Mouse (Mus musculus): ENCODE results near the gene Cacnb1. TPM values are rescaled to one million over a fixed set of nuclear protein-coding genes. Genes with fewer than 3 reads are reported as not detected.
A peak's percentile ranks its signal among the peaks of the same experiment; 100 is the strongest.

Cacnb1 gene
- polyA plus RNA-seq, 2 experiments, result 21.5 to 51.4 TPM

DNA sequence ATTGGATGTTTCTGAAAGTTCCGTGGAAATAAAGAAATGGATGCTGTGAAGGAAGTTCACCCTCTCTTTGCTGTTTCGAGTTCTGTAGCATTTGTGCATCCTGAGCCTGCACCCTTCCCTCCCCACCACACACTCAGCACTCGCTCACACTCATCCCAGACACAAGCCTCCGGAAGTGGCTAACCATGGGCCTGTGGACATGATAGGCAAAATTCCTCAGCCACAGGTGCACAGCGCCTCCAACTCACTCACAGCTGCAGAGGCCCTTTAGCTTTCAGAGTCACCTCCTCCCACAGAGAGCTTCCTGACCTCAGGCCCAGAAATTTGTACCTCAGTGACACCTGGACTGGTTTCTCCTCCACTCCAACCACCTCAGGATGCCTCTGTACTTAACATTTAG lies 45.0 kb downstream of the Cacnb1 start:
- Histone ChIP-seq H3K27me3 (ENCODE audit: control insufficient read depth, insufficient read depth, low read length) (no peaks in the 10 kb centered on the region), H3K27ac (replicated peaks; ENCODE audit: low read depth, low read length) (no peak overlapping the region), H3K36me3 (ENCODE audit: control insufficient read depth, insufficient read depth, low read length) (no peaks in the 10 kb centered on the region), H3K4me2 (replicated peaks; ENCODE audit: low read depth, low read length, severe bottlenecking) (no peak overlapping the region), H3K4me1 (ENCODE audit: control insufficient read depth, insufficient read depth, low read length) (peaks cover 9% of the 10 kb centered on the region), H3K9me3 (ENCODE audit: control insufficient read depth, low read length) (no peaks in the 10 kb centered on the region), H3K4me3 (replicated peaks; ENCODE audit: low read length) (no peak overlapping the region), H3K9ac (ENCODE audit: low read depth, low read length, severe bottlenecking) (no peak overlapping the region)
- DNase-seq (ENCODE audit: low spot score) (no peak), ATAC-seq (ENCODE audit: low FRiP score, low read depth) (no peak)
- 66% methylated on average over 5 of the region's 5 CpGs for WGBS
- no peak for TF ChIP-seq POLR2A (IDR thresholded peaks at IDR 0.05; ENCODE audit: borderline replicate concordance, extremely low read depth, insufficient read depth, insufficient read length)

DNA sequence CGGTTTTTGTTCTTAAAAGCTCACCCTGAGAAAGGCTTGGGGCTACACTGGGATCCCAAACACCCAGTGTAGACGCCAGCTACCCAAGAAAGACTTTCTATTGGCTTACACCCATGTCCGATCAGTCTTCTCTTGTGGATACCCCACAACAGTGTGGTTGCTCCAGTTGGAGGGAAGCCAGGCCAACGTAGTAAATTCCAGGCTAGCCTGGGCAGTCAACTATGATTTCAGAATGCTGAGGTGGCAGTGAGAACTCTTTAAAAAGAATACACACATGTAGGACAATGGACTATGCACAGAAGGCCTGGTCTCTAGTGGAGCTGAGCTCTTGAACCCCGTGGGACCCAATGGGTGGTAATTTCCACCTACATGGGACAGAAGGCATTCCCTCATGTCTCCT lies 48.1 kb downstream of the Cacnb1 start:
- Histone ChIP-seq H3K36me3 (ENCODE audit: control insufficient read depth, insufficient read depth, low read length) (no peaks in the 10 kb centered on the region), H3K4me3 (replicated peaks; ENCODE audit: low read length) (no peak overlapping the region), H3K9me3 (ENCODE audit: control insufficient read depth, low read length) (no peaks in the 10 kb centered on the region), H3K9ac (ENCODE audit: low read depth, low read length, severe bottlenecking) (no peak overlapping the region), H3K4me1 (ENCODE audit: control insufficient read depth, insufficient read depth, low read length) (no peaks in the 10 kb centered on the region), H3K4me2 (replicated peaks; ENCODE audit: low read depth, low read length, severe bottlenecking) (no peak overlapping the region), H3K27me3 (ENCODE audit: control insufficient read depth, insufficient read depth, low read length) (no peaks in the 10 kb centered on the region), H3K27ac (replicated peaks; ENCODE audit: low read depth, low read length) (no peak overlapping the region)
- whole genome bisulfite sequencing, result 76% methylated on average over 5 of the region's 5 CpGs
- ATAC-seq (ENCODE audit: low FRiP score, low read depth), result no peak
- TF ChIP-seq POLR2A (IDR thresholded peaks at IDR 0.05; ENCODE audit: borderline replicate concordance, extremely low read depth, insufficient read depth, insufficient read length), result no peak
- DNase-seq (ENCODE audit: low spot score), result no peak

DNA sequence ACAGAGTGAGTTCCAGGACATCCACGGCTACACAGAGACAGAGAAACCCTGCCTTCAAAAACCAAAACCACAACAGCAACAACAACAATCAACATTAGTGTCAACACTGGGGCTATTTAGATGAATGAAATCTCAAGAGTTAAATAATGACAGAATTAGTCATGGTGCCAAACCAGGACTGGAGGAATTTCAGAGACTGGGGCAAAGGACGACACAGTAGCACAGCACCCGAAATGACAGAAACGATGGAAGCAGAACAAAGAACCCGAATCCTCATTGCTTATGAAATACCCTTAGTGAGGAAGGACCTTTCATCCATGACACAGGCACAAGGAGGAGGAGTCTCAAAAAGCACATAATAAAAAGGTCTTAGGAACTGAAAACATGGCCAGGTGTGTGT lies 48.7 kb downstream of the Cacnb1 start:
- Histone ChIP-seq H3K36me3 (ENCODE audit: control insufficient read depth, insufficient read depth, low read length) (no peaks in the 10 kb centered on the region), H3K4me1 (ENCODE audit: control insufficient read depth, insufficient read depth, low read length) (no peaks in the 10 kb centered on the region), H3K4me2 (replicated peaks; ENCODE audit: low read depth, low read length, severe bottlenecking) (no peak overlapping the region), H3K27ac (replicated peaks; ENCODE audit: low read depth, low read length) (no peak overlapping the region), H3K27me3 (ENCODE audit: control insufficient read depth, insufficient read depth, low read length) (no peaks in the 10 kb centered on the region), H3K9me3 (ENCODE audit: control insufficient read depth, low read length) (no peaks in the 10 kb centered on the region), H3K9ac (ENCODE audit: low read depth, low read length, severe bottlenecking) (no peak overlapping the region), H3K4me3 (replicated peaks; ENCODE audit: low read length) (no peak overlapping the region)
- no peak for TF ChIP-seq POLR2A (IDR thresholded peaks at IDR 0.05; ENCODE audit: borderline replicate concordance, extremely low read depth, insufficient read depth, insufficient read length)
- ATAC-seq (ENCODE audit: low FRiP score, low read depth) (no peak), DNase-seq (ENCODE audit: low spot score) (no peak)
- WGBS, result 87% methylated on average over 5 of the region's 5 CpGs

DNA sequence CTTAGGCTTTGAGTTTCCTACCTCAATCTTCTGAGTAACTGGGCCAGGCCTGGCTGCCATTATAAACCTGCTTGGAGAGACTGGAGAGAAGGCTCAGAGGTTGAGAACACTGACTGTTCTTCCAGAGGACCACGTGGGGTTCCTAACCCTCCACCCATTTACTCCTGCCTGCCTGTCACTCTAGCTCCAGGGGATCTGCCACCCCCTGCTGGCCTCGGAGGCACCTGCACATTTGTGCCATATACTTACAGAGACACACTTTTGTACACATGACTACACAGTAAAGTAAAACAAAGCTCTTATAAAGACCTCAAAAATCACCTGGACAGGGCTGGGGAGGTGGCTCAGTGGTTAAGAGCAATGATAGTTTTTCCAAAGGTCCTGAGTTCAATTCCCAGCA lies 50.4 kb downstream of the Cacnb1 start:
- ATAC-seq (ENCODE audit: low FRiP score, low read depth), result no peak
- no peak overlapping the region for H3K4me2 ChIP-seq (replicated peaks; ENCODE audit: low read depth, low read length, severe bottlenecking)
- no peaks in the 10 kb centered on the region for H3K36me3 ChIP-seq (ENCODE audit: control insufficient read depth, insufficient read depth, low read length)
- no peaks in the 10 kb centered on the region for H3K27me3 ChIP-seq (ENCODE audit: control insufficient read depth, insufficient read depth, low read length)
- no peak overlapping the region for H3K9ac ChIP-seq (ENCODE audit: low read depth, low read length, severe bottlenecking)
- DNase-seq (ENCODE audit: low spot score), result no peak
- H3K9me3 ChIP-seq (ENCODE audit: control insufficient read depth, low read length), result no peaks in the 10 kb centered on the region
- H3K4me3 ChIP-seq (replicated peaks; ENCODE audit: low read length), result no peak overlapping the region
- 68% methylated on average over 2 of the region's 2 CpGs for WGBS
- no peak overlapping the region for H3K27ac ChIP-seq (replicated peaks; ENCODE audit: low read depth, low read length)
- H3K4me1 ChIP-seq (ENCODE audit: control insufficient read depth, insufficient read depth, low read length), result no peaks in the 10 kb centered on the region
- no peak for TF ChIP-seq POLR2A (IDR thresholded peaks at IDR 0.05; ENCODE audit: borderline replicate concordance, extremely low read depth, insufficient read depth, insufficient read length)

DNA sequence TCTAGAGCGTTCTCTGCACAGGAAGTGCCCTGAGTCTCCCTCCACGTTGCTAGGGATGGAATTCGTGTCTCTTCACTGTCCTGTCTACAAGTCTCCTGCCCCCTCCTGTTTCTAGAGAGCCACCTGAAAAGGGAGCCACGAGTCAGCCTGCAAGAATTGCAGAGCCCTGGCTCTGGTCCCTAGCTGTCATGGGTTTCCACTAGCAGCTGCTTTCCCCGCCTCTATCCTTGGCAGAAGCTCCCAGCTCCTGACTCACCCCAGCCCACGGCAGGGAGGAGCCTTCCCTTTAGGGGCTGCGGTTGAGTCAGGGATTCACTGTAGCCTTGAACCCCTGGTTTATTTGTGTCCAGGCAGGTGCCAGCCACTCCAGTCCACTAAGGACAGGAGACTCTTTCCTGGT lies 51.6 kb downstream of the Cacnb1 start:
- Histone ChIP-seq H3K4me2 (replicated peaks; ENCODE audit: low read depth, low read length, severe bottlenecking) (no peak overlapping the region), H3K27me3 (ENCODE audit: control insufficient read depth, insufficient read depth, low read length) (no peaks in the 10 kb centered on the region), H3K4me1 (ENCODE audit: control insufficient read depth, insufficient read depth, low read length) (no peaks in the 10 kb centered on the region), H3K9ac (ENCODE audit: low read depth, low read length, severe bottlenecking) (no peak overlapping the region), H3K36me3 (ENCODE audit: control insufficient read depth, insufficient read depth, low read length) (no peaks in the 10 kb centered on the region), H3K27ac (replicated peaks; ENCODE audit: low read depth, low read length) (no peak overlapping the region), H3K9me3 (ENCODE audit: control insufficient read depth, low read length) (no peaks in the 10 kb centered on the region), H3K4me3 (replicated peaks; ENCODE audit: low read length) (no peak overlapping the region)
- peak; percentile 63 for DNase-seq (ENCODE audit: low spot score)
- ATAC-seq (ENCODE audit: low FRiP score, low read depth), result no peak; the same call in 1 of the 2 replicates
- TF ChIP-seq POLR2A (IDR thresholded peaks at IDR 0.05; ENCODE audit: borderline replicate concordance, extremely low read depth, insufficient read depth, insufficient read length), result no peak
- 30% methylated on average over 7 of the region's 7 CpGs for WGBS

DNA sequence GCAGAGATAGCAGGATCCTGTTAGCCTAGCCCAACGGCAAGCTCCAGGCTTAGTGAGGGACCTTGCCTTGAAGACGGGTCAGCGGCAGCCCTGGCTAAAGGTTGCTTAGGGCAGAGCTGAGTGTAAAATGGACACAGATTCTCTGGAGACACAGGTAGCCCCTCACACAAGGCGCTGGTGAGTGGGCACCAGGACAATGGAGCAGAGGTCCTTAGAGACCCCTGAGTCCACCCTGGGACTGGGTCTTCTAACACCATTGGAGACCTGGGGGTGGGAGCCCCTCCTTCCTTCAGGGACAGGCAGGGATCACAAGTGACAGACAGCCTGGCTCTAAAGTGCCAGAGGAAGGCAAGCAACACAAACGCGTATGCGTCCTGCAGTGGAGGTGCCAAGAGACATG lies 52.1 kb downstream of the Cacnb1 start:
- Histone ChIP-seq H3K27me3 (ENCODE audit: control insufficient read depth, insufficient read depth, low read length) (no peaks in the 10 kb centered on the region), H3K4me1 (ENCODE audit: control insufficient read depth, insufficient read depth, low read length) (no peaks in the 10 kb centered on the region), H3K27ac (replicated peaks; ENCODE audit: low read depth, low read length) (no peak overlapping the region), H3K4me2 (replicated peaks; ENCODE audit: low read depth, low read length, severe bottlenecking) (no peak overlapping the region), H3K36me3 (ENCODE audit: control insufficient read depth, insufficient read depth, low read length) (no peaks in the 10 kb centered on the region), H3K4me3 (replicated peaks; ENCODE audit: low read length) (no peak overlapping the region), H3K9ac (ENCODE audit: low read depth, low read length, severe bottlenecking) (no peak overlapping the region), H3K9me3 (ENCODE audit: control insufficient read depth, low read length) (no peaks in the 10 kb centered on the region)
- TF ChIP-seq POLR2A (IDR thresholded peaks at IDR 0.05; ENCODE audit: borderline replicate concordance, extremely low read depth, insufficient read depth, insufficient read length), result no peak
- DNase-seq (ENCODE audit: low spot score) (no peak), ATAC-seq (ENCODE audit: low FRiP score, low read depth) (no peak)
- 89% methylated on average over 7 of the region's 7 CpGs for WGBS

Data from limb, embryonic 14.5 days (tissue).